Mouse (Mus musculus) liver, adult (tissue): ENCODE measurements around the gene Kcnh7.

ENCODE experiments used
- GATA4 ChIP-seq: IDR thresholded peaks from 2 replicates; pipeline ENCODE4 v1.6.1; 2014; ENCODE audit warnings: mild to moderate bottlenecking, low read length; ENCODE audit not compliant: insufficient replicate concordance

The Kcnh7 gene

DNA sequence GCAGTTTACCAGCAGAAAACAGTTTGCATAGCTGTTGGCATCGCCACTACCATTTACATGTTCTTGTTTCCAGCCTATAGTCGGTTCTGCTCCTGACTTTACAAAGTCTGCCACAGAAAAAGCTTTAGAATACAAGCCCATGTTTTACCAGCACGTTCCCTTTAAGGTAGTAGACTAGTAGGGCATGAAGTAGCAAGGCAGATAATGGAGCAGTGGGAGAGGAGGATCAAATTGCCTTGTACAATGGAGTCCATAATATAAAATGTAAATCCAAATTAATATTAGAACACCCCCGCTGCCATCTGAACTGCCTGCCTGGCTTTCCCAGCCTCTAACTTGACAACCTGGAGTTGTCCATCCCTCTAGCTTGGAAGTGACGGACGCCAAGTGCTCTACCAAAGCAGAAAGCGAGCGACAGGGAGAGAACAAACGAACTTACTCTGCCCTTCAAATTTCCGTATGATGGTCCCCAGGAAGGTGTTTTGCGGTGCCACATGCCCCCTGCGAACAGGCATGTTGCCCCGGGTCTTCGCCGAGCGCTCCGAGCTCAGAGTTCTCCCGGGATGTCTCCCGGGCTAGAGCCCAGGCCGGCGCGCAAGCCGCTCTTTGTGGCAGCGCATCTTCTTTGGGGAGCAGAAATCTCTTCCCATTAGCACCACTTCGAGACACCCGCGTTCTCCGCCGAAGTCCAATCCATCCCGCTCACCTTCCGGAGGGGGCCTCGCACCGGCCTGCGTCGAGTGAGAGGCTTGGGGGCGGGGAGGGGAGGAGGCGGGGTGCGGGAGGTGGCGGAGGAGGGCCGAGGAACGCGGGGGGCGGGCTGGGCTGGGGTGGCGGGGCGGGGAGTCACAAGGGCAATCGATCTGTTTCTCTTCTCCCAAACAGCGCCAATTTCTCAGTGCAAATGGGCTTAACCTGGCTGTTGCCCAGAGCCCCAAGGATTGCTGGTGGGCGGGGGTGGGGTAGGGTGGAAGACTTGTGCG is at the start of gene Kcnh7:
Gene Kcnh7 (minus strand): TSS at position 725 of the 983 bp plus-strand sequence.
- no peak for TF ChIP-seq GATA4

- TF ChIP-seq GATA4: no peak
These were observed 23.3 kb upstream of the Kcnh7 start for GRCm38 (mm10) chr2:63207435-63207834.

- TF ChIP-seq GATA4: no peak
These were observed 1.9 kb upstream of the Kcnh7 start for GRCm38 (mm10) chr2:63186014-63186413.

GRCm38 (mm10) chr2:63184551-63185430 is 704 bp upstream of the Kcnh7 start:
- TF ChIP-seq GATA4: no peak

DNA sequence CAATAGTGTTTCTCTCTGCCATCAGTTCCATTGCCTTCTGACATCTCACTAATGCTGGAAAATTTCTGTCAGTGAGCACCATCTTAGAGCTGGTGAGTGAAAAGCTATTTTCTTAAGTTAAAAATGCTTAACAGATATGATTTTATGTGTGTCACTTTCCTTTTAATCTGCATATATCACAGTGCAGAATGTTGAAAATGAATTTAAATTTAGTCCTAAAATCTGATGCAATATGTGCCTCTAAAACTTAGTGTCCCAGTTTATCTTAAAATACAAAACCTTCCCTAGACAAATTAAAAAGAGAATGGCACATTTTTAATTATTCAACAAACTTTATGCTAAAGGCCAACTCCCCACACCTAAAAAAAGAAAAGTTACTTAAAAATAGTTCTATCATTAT is 30.4 kb downstream of the Kcnh7 start:
- no peak for TF ChIP-seq GATA4

DNA sequence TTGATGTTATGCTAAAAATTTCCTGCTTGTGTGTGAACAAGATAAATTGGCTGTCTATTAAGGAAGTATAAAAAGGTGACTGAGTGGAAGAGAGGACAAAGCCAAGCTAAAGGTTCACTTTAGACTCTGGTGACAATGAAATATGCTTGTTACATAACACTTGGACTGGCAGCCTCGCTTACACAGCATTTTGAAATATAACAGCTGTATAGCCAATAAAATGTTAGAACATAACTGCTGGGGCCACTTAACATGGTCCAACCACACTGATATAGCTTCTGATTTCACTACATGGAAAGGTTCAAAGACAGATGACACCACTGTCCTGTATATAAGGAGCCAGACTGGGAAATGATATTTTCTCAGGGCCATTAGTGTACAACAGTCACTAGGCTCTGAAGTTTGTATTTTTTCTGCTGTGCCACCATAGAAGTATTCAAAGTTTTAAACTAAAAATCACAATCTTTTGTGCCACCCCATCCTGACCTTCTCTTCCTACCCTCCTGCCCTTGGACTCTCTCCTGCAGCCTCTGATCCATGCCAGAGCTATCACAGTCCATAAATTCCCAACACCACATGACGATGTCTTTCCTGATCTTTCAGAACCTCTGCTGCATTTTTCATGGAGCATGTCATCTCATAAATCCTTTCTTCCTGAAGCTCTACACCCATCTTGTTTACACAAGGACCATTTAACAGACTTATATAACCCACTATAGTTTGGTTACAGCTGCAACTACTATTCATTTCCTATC is 56.1 kb downstream of the Kcnh7 start:
- TF ChIP-seq GATA4: no peak

DNA sequence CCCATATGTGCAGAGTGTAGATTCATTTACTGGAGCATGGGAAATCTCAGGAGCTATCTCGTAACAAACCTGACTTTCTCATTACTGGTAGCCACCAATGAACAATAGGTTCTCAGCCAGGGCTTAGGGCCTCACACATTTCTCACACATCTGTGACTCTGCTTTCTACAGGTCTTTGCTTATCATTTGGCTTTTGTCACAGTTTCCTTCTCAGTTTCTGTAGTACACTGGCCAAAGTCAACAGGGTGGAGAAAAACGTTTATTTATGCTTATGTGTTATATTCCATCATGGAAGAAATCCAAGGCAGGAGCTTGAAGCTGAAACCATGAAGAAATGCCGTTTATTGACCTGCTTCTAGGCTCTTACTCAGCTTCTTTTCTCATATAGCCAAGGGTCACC is 63.8 kb downstream of the Kcnh7 start:
- no peak for TF ChIP-seq GATA4

GRCm38 (mm10) chr2:63117209-63118193 is 66.6 kb downstream of the Kcnh7 start:
- TF ChIP-seq GATA4: no peak

DNA sequence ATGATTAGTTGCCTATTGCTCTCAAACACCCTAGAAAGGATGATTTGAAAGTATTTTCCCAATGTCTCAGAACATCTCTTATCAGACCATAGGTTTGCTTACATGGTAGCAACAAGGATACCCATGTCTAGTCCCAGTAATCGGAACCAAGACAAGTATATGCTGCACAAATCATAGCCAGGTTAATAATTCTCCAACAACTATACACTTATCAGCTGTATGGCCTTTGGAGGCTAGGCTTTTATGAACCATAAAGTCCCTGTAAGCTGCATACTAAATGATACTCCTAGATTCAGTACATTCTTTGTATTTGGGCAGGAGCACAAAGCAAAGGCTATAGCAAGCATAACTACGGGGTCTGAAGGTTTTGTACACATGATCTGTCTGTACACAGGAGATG is 78.1 kb downstream of the Kcnh7 start:
- TF ChIP-seq GATA4: no peak

- TF ChIP-seq GATA4: no peak
These were observed 84.4 kb downstream of the Kcnh7 start for GRCm38 (mm10) chr2:63099676-63100075.

DNA sequence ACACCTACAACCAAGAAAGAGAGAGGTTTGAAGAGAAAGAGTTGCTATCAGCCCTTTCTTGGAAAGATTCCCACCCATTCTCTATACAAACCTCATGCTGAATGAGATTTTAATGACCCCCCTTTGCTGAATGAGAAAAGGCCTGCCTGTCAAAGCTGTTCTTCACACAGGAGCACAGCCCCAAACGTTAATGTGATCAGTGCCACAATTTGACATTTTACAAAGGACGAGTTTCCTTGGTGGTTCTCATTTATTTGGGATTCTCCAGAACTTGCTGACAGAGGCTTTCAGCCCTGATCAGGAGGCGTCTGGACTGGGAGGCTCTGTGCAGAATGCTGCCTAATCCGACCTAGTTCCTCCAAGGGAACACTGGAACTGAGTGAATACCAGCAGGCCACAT is 92.3 kb downstream of the Kcnh7 start:
- no peak for TF ChIP-seq GATA4

DNA sequence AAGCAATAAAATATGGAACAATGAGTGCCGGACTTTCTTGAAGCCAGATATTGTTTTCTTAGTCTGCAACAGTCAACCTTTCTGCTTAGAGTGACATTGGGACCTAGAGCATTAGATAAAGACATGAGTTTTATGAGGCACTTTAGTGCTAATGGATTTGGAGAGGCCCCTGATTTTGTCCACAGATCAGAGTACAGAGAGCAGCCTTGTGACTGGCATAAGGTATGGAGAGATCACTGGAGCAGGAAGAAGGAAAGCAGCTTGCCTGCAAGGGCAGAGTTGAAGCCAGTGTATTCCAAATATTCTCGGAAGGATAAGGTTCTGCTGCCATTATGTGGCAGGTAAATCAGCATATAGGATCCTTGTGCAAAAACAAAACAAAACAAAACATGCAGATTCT is 93.6 kb downstream of the Kcnh7 start:
- TF ChIP-seq GATA4: no peak

- no peak for TF ChIP-seq GATA4
These were observed 125.7 kb downstream of the Kcnh7 start for GRCm38 (mm10) chr2:63058386-63058785.

DNA sequence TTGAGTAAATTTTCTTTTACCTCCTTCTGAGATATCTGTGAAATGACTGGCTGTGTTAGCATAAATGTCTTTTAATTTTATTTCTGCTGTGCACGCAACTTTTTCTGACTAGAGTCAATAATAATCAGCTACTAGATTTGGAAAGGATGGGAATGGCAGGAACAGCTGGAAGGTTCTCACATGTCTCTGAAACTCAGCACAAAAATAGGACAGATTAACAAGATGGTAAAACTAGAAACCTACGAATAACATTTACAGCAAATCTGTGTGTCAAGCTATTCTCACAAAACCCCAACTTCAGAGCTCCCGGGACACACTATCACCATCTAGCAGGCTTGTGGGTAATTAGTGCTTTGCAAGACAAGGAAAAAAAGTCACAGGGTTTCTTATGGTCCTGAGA is 134.2 kb downstream of the Kcnh7 start:
- no peak for TF ChIP-seq GATA4
